Mouse (Mus musculus): ENCODE results near the gene Usp20.

DNA sequence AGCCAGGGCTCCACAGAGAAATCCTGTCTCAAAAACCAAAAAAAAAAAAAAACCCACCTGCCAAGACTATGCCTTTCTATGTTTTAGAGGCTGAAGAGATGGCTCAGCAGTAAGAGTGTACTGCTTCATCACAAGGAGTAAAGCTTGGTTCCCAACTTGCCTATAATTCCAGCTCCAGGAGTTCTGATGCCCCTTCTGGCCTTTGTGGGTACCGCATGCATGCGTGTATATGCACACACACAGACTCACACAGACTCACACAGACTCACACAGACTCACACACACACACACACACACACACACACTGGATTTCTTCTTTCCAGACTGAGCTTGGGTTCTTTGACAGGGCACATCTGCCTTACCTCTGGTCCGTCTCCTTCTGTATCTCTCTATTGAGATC, 58.0 kb downstream of the Usp20 start:
- TF ChIP-seq CTCF (IDR thresholded peaks at IDR 0.05) (no peak), POLR2A (IDR thresholded peaks at IDR 0.05; ENCODE audit: insufficient read depth, low read depth, low read length) (no peak), EP300 (IDR thresholded peaks at IDR 0.05; ENCODE audit: insufficient read depth, low read depth, low read length) (no peak)
